Mouse (Mus musculus): Measurements from ENCODE around the gene Slc38a2. TPM values are rescaled to one million over a fixed set of nuclear protein-coding genes. Genes with fewer than 3 reads are reported as not detected.

Slc38a2 gene
- polyA plus RNA-seq, 1 experiment from 2014 or later: 220 TPM

DNA sequence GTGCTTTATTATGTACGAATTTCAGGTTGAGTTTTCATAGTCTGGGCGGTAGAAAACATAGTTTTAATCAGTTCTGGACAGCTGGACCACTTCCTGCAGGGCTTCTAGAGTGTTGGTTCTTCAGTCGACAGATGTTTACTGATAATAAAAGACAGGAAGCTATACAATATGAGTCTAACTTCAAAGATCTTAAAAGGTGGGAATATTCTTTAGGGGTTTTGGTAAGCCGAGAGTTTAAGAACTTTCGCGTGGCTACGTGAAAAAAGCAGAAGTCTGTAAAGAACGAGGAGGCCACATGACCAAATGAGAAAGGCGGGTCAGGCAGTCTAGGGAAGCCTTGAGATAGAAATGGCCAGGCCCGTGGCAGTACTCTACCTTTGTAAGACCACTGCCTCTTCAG is 29.5 kb upstream of the Slc38a2 start:
- DNase-seq (ENCODE audit: low spot score): no peak
- Histone ChIP-seq H3K27me3 (ENCODE audit: control insufficient read depth, insufficient read depth, low read length) (no peaks in the 10 kb centered on the region), H3K4me1 (replicated peaks; ENCODE audit: control insufficient read depth, insufficient read depth, low read length) (0 out of 2 replicates have a peak, but pooled peaks cover 2% of the 10 kb centered on the region), H3K9me3 (ENCODE audit: control insufficient read depth, low read length) (no peaks in the 10 kb centered on the region), H3K4me3 (ENCODE audit: low read depth, low read length) (no peak overlapping the region), H3K36me3 (ENCODE audit: control insufficient read depth, insufficient read depth, low read length) (no peaks in the 10 kb centered on the region), H3K27ac (ENCODE audit: low read depth, low read length) (no peak overlapping the region), H3K4me2 (ENCODE audit: low read depth, low read length, severe bottlenecking) (no peak overlapping the region), H3K9ac (ENCODE audit: low read length) (no peak overlapping the region)
- WGBS: 82% methylated on average over 10 of the region's 10 CpGs
- ATAC-seq (replicated peaks; ENCODE audit: low FRiP score): no peak

GRCm38 (mm10) chr15:96728346-96728745 is 28.8 kb upstream of the Slc38a2 start:
- 0 out of 2 replicates have a peak, but pooled peaks cover 2% of the 10 kb centered on the region for H3K4me1 ChIP-seq (replicated peaks; ENCODE audit: control insufficient read depth, insufficient read depth, low read length)
- no peaks in the 10 kb centered on the region for H3K36me3 ChIP-seq (ENCODE audit: control insufficient read depth, insufficient read depth, low read length)
- no peak overlapping the region for H3K4me2 ChIP-seq (ENCODE audit: low read depth, low read length, severe bottlenecking)
- no peak overlapping the region for H3K4me3 ChIP-seq (ENCODE audit: low read depth, low read length)
- no peak overlapping the region for H3K27ac ChIP-seq (ENCODE audit: low read depth, low read length)
- no peaks in the 10 kb centered on the region for H3K27me3 ChIP-seq (ENCODE audit: control insufficient read depth, insufficient read depth, low read length)
- H3K9ac ChIP-seq (ENCODE audit: low read length): no peak overlapping the region
- ATAC-seq (replicated peaks; ENCODE audit: low FRiP score) (no peak), DNase-seq (ENCODE audit: low spot score) (no peak)
- WGBS: 87% methylated on average over 4 of the region's 4 CpGs
- no peaks in the 10 kb centered on the region for H3K9me3 ChIP-seq (ENCODE audit: control insufficient read depth, low read length)

DNA sequence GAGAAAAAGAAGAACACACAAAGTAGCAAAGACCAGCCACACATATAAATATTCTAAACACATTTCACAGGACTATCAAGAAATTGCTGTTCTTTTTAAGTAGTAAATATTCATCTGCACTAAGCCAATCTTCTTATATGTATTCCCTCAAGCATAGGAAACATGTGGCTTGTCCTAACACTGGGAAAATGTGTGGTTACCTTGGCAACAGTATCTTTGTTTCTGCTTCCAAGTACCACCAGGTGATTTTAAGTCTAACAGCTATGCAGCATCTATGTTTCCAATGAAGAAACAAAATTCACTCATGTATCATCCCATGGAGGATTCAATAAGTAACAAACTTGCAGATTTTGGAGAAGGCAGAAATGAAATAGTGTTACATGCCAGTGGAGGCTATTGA is 25.0 kb upstream of the Slc38a2 start:
- no peak overlapping the region for H3K9ac ChIP-seq (ENCODE audit: low read length)
- no peaks in the 10 kb centered on the region for H3K27me3 ChIP-seq (ENCODE audit: control insufficient read depth, insufficient read depth, low read length)
- H3K27ac ChIP-seq (ENCODE audit: low read depth, low read length): no peak overlapping the region
- H3K4me3 ChIP-seq (ENCODE audit: low read depth, low read length): no peak overlapping the region
- ATAC-seq (replicated peaks; ENCODE audit: low FRiP score) (no peak), DNase-seq (ENCODE audit: low spot score) (no peak)
- no peak overlapping the region for H3K4me2 ChIP-seq (ENCODE audit: low read depth, low read length, severe bottlenecking)
- H3K9me3 ChIP-seq (ENCODE audit: control insufficient read depth, low read length): no peaks in the 10 kb centered on the region
- no peaks in the 10 kb centered on the region for H3K36me3 ChIP-seq (ENCODE audit: control insufficient read depth, insufficient read depth, low read length)
- 0 out of 2 replicates have a peak, but pooled peaks cover 2% of the 10 kb centered on the region for H3K4me1 ChIP-seq (replicated peaks; ENCODE audit: control insufficient read depth, insufficient read depth, low read length)

- H3K36me3 ChIP-seq (ENCODE audit: control insufficient read depth, insufficient read depth, low read length): no peaks in the 10 kb centered on the region
- H3K9me3 ChIP-seq (ENCODE audit: control insufficient read depth, low read length): no peaks in the 10 kb centered on the region
- H3K27ac ChIP-seq (ENCODE audit: low read depth, low read length): no peak overlapping the region
- no peak overlapping the region for H3K9ac ChIP-seq (ENCODE audit: low read length)
- no peak for DNase-seq (ENCODE audit: low spot score)
- WGBS: 78% methylated on average over 7 of the region's 7 CpGs
- no peak overlapping the region for H3K4me3 ChIP-seq (ENCODE audit: low read depth, low read length)
- ATAC-seq (replicated peaks; ENCODE audit: low FRiP score): no peak
- 0 out of 2 replicates have a peak, but pooled peaks cover 2% of the 10 kb centered on the region for H3K4me1 ChIP-seq (replicated peaks; ENCODE audit: control insufficient read depth, insufficient read depth, low read length)
- H3K4me2 ChIP-seq (ENCODE audit: low read depth, low read length, severe bottlenecking): no peak overlapping the region
- H3K27me3 ChIP-seq (ENCODE audit: control insufficient read depth, insufficient read depth, low read length): no peaks in the 10 kb centered on the region
Observed at GRCm38 (mm10) chr15:96722228-96722627, 22.7 kb upstream of the Slc38a2 start.

DNA sequence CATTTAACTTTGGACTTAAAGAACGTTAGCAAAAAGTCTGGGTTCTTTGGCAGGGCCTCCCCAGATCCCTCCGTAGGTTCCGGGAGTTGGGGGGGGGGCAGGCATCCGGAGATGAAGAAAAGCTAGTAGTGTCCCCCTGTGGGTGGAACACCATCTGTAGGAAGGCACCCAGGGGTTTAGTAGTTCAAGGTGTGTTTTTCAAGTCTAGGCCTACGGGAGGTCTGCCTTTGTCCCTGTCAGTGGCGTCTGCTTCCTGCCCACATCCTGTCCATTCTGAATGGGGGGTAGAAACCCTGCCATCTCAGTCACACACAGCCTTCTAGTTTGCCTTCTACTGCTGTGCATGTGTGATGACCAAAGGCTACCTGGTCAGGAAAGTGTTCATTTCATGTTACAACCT is 20.6 kb upstream of the Slc38a2 start:
- Histone ChIP-seq H3K27ac (ENCODE audit: low read depth, low read length) (no peak overlapping the region), H3K4me1 (replicated peaks; ENCODE audit: control insufficient read depth, insufficient read depth, low read length) (no peaks in the 10 kb centered on the region), H3K9me3 (ENCODE audit: control insufficient read depth, low read length) (no peaks in the 10 kb centered on the region), H3K4me2 (ENCODE audit: low read depth, low read length, severe bottlenecking) (no peak overlapping the region), H3K9ac (ENCODE audit: low read length) (no peak overlapping the region), H3K36me3 (ENCODE audit: control insufficient read depth, insufficient read depth, low read length) (no peaks in the 10 kb centered on the region), H3K4me3 (ENCODE audit: low read depth, low read length) (no peak overlapping the region), H3K27me3 (ENCODE audit: control insufficient read depth, insufficient read depth, low read length) (no peaks in the 10 kb centered on the region)
- WGBS: 93% methylated on average over 6 of the region's 6 CpGs
- ATAC-seq (replicated peaks; ENCODE audit: low FRiP score) (no peak), DNase-seq (ENCODE audit: low spot score) (no peak)

DNA sequence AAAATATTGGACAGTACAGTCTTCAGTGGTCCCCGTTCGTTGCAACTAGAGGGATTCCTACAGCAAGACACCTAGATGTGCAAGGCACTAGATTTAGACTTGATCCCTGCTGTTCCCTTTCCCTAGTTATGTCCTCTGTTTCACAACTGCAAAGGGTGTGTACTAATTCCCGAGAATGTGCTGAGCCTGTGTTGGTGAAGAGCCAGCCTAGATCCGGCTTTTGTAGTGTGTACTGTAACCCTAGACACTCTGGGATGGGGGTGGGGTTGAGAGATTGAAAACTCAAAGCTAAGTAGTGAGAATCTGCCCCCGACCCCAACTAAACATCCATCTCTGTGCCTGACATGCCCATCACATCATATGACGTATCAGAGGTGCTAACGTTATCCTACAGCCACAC is 18.9 kb upstream of the Slc38a2 start:
- H3K9ac ChIP-seq (ENCODE audit: low read length): no peak overlapping the region
- H3K4me2 ChIP-seq (ENCODE audit: low read depth, low read length, severe bottlenecking): no peak overlapping the region
- H3K27ac ChIP-seq (ENCODE audit: low read depth, low read length): no peak overlapping the region
- no peak for ATAC-seq (replicated peaks; ENCODE audit: low FRiP score)
- H3K36me3 ChIP-seq (ENCODE audit: control insufficient read depth, insufficient read depth, low read length): no peaks in the 10 kb centered on the region
- H3K4me1 ChIP-seq (replicated peaks; ENCODE audit: control insufficient read depth, insufficient read depth, low read length): no peaks in the 10 kb centered on the region
- 86% methylated on average over 7 of the region's 7 CpGs for WGBS
- H3K27me3 ChIP-seq (ENCODE audit: control insufficient read depth, insufficient read depth, low read length): no peaks in the 10 kb centered on the region
- H3K9me3 ChIP-seq (ENCODE audit: control insufficient read depth, low read length): no peaks in the 10 kb centered on the region
- no peak for DNase-seq (ENCODE audit: low spot score)
- no peak overlapping the region for H3K4me3 ChIP-seq (ENCODE audit: low read depth, low read length)

- H3K9ac ChIP-seq (ENCODE audit: low read length): no peak overlapping the region
- no peaks in the 10 kb centered on the region for H3K9me3 ChIP-seq (ENCODE audit: control insufficient read depth, low read length)
- no peak overlapping the region for H3K27ac ChIP-seq (ENCODE audit: low read depth, low read length)
- H3K27me3 ChIP-seq (ENCODE audit: control insufficient read depth, insufficient read depth, low read length): no peaks in the 10 kb centered on the region
- DNase-seq (ENCODE audit: low spot score) (no peak), ATAC-seq (replicated peaks; ENCODE audit: low FRiP score) (no peak)
- H3K4me1 ChIP-seq (replicated peaks; ENCODE audit: control insufficient read depth, insufficient read depth, low read length): no peaks in the 10 kb centered on the region
- H3K4me3 ChIP-seq (ENCODE audit: low read depth, low read length): no peak overlapping the region
- H3K36me3 ChIP-seq (ENCODE audit: control insufficient read depth, insufficient read depth, low read length): no peaks in the 10 kb centered on the region
- WGBS: 71% methylated on average over 3 of the region's 3 CpGs
- H3K4me2 ChIP-seq (ENCODE audit: low read depth, low read length, severe bottlenecking): no peak overlapping the region
Observed at GRCm38 (mm10) chr15:96717181-96717580, 17.7 kb upstream of the Slc38a2 start.

GRCm38 (mm10) chr15:96716371-96716770 is 16.8 kb upstream of the Slc38a2 start:
- Histone ChIP-seq H3K4me1 (replicated peaks; ENCODE audit: control insufficient read depth, insufficient read depth, low read length) (no peaks in the 10 kb centered on the region), H3K9ac (ENCODE audit: low read length) (no peak overlapping the region), H3K4me2 (ENCODE audit: low read depth, low read length, severe bottlenecking) (no peak overlapping the region), H3K9me3 (ENCODE audit: control insufficient read depth, low read length) (no peaks in the 10 kb centered on the region), H3K36me3 (ENCODE audit: control insufficient read depth, insufficient read depth, low read length) (no peaks in the 10 kb centered on the region), H3K4me3 (ENCODE audit: low read depth, low read length) (no peak overlapping the region), H3K27ac (ENCODE audit: low read depth, low read length) (no peak overlapping the region), H3K27me3 (ENCODE audit: control insufficient read depth, insufficient read depth, low read length) (no peaks in the 10 kb centered on the region)
- 91% methylated on average over 4 of the region's 4 CpGs for WGBS
- no peak for DNase-seq (ENCODE audit: low spot score)
- no peak for ATAC-seq (replicated peaks; ENCODE audit: low FRiP score)

- H3K36me3 ChIP-seq (ENCODE audit: control insufficient read depth, insufficient read depth, low read length): no peaks in the 10 kb centered on the region
- no peaks in the 10 kb centered on the region for H3K9me3 ChIP-seq (ENCODE audit: control insufficient read depth, low read length)
- H3K27me3 ChIP-seq (ENCODE audit: control insufficient read depth, insufficient read depth, low read length): no peaks in the 10 kb centered on the region
- ATAC-seq (replicated peaks; ENCODE audit: low FRiP score): no peak
- H3K4me1 ChIP-seq (replicated peaks; ENCODE audit: control insufficient read depth, insufficient read depth, low read length): no peaks in the 10 kb centered on the region
- WGBS: 91% methylated on average over 7 of the region's 7 CpGs
- no peak overlapping the region for H3K4me3 ChIP-seq (ENCODE audit: low read depth, low read length)
- DNase-seq (ENCODE audit: low spot score): no peak
- H3K4me2 ChIP-seq (ENCODE audit: low read depth, low read length, severe bottlenecking): no peak overlapping the region
- H3K27ac ChIP-seq (ENCODE audit: low read depth, low read length): no peak overlapping the region
- H3K9ac ChIP-seq (ENCODE audit: low read length): no peak overlapping the region
Observed at GRCm38 (mm10) chr15:96715692-96716080, 16.2 kb upstream of the Slc38a2 start.

Measured in forebrain, embryonic 11.5 days (tissue).